ENCODE assay signal across 16 mouse cellular contexts in the genomic region with DNA sequence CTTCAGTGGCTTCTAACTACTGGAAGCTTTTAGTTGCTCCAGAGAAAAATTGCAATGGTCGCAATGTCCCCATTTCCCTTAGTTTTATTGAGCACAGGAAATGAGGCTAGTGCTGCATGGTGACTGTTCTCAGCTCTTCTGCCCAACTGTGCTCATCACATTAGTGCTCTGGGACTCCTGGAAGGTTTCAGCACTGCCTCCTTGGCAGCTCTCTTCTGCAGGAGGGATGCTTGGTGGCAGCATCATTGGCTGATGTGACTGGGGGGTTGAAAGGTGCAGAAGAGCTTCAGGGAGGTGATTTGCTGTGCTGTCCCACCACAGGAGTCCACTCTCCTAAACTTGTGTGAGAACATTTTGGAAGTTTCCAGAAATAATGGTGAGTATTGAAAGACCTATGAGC.
"Had no signal": no experiment of that assay in that cellular context is flagged by ENCODE, and none has a peak within 500 bp of the region (broad histone marks: within the 10 kb centered on the region; RNA-seq: fewer than 3 reads in every experiment).

No protein-coding gene starts in this region.

- H3K4me1 ChIP-seq: neural tube, embryonic 13.5 days; neural tube, embryonic 15.5 days; stomach, embryonic 15.5 days had no signal

- H3K9me3 ChIP-seq: neural tube, embryonic 13.5 days; neural tube, embryonic 15.5 days; stomach, embryonic 15.5 days had no signal

- H3K27me3 ChIP-seq: neural tube, embryonic 13.5 days; neural tube, embryonic 15.5 days; stomach, embryonic 15.5 days had no signal

- DNase-seq: retina, postnatal 1 day; right cerebral cortex, adult 18-20 months; right cerebral cortex, postnatal 14 days; right cerebral cortex, postnatal 25 days; right cerebral cortex, postnatal 4 days; spleen, adult 18-20 months; thymus, adult 18-20 months; thymus, adult 2 months; thymus, postnatal 14 days; thymus, postnatal 25 days; thymus, postnatal 36 days; thymus, postnatal 4 days had no signal

- H3K27ac ChIP-seq: neural tube, embryonic 13.5 days; neural tube, embryonic 15.5 days; stomach, embryonic 15.5 days; stomach, postnatal 0 days had no signal

- H3K4me3 ChIP-seq: neural tube, embryonic 13.5 days; neural tube, embryonic 15.5 days; stomach, embryonic 15.5 days had no signal

- H3K36me3 ChIP-seq: neural tube, embryonic 13.5 days; neural tube, embryonic 15.5 days; stomach, embryonic 15.5 days had no signal
